Mouse (Mus musculus) forelimb bud, embryonic 11.5 days (tissue): Measurements from ENCODE around the gene Rab10.

Experiments used
- DNase-seq: peaks from one replicate; pipeline ENCODE4 v3.0.0-alpha.2; 2012; ENCODE audit warnings: low read depth, low spot score

Gene Rab10

GRCm38 (mm10) chr12:3296056-3296455 is 13.7 kb downstream of the Rab10 start:
- no peak for DNase-seq

- DNase-seq = no peak
Measured at GRCm38 (mm10) chr12:3291849-3292248, 17.9 kb downstream of the Rab10 start.

- no peak for DNase-seq
Measured at GRCm38 (mm10) chr12:3291038-3291437, 18.7 kb downstream of the Rab10 start.

GRCm38 (mm10) chr12:3288440-3288839 is 21.3 kb downstream of the Rab10 start:
- no peak for DNase-seq

- no peak for DNase-seq
Measured at GRCm38 (mm10) chr12:3285919-3286318, 23.9 kb downstream of the Rab10 start.

GRCm38 (mm10) chr12:3285377-3285776 is 24.4 kb downstream of the Rab10 start:
- no peak for DNase-seq

GRCm38 (mm10) chr12:3284463-3284862 is 25.3 kb downstream of the Rab10 start:
- no peak for DNase-seq

GRCm38 (mm10) chr12:3283829-3284440 is 25.8 kb downstream of the Rab10 start:
- no peak for DNase-seq

GRCm38 (mm10) chr12:3282954-3283353 is 26.8 kb downstream of the Rab10 start:
- no peak for DNase-seq

- no peak for DNase-seq
Measured at GRCm38 (mm10) chr12:3282520-3282919, 27.2 kb downstream of the Rab10 start.

GRCm38 (mm10) chr12:3278880-3279339 is 30.9 kb downstream of the Rab10 start:
- DNase-seq = no peak

GRCm38 (mm10) chr12:3270818-3271217 is 39.0 kb downstream of the Rab10 start:
- DNase-seq = no peak

GRCm38 (mm10) chr12:3267397-3267796 is 42.4 kb downstream of the Rab10 start:
- no peak for DNase-seq

- no peak for DNase-seq
Measured at GRCm38 (mm10) chr12:3265188-3265587, 44.6 kb downstream of the Rab10 start.

GRCm38 (mm10) chr12:3264449-3264848 is 45.3 kb downstream of the Rab10 start:
- no peak for DNase-seq

- DNase-seq = no peak
Measured at GRCm38 (mm10) chr12:3261596-3261995, 48.2 kb downstream of the Rab10 start.

GRCm38 (mm10) chr12:3255966-3256365 is 53.8 kb downstream of the Rab10 start:
- no peak for DNase-seq

- DNase-seq = no peak
Measured at GRCm38 (mm10) chr12:3255435-3255834, 54.3 kb downstream of the Rab10 start.

- no peak for DNase-seq
Measured at GRCm38 (mm10) chr12:3253591-3253990, 56.2 kb downstream of the Rab10 start.

GRCm38 (mm10) chr12:3246091-3246490 is 63.7 kb downstream of the Rab10 start:
- DNase-seq = no peak

GRCm38 (mm10) chr12:3239544-3239943 is 70.2 kb downstream of the Rab10 start:
- DNase-seq = no peak

GRCm38 (mm10) chr12:3238361-3239051 is 71.3 kb downstream of the Rab10 start:
- DNase-seq = peak; percentile 7

GRCm38 (mm10) chr12:3237799-3238198 is 72.0 kb downstream of the Rab10 start:
- DNase-seq = no peak
